ENCODE assay signal across 14 mouse cellular contexts in genomic region chr13:28408868-28409608, GRCm38 (mm10).
DNase-seq lines count a peak whose midpoint lies in the region; ATAC-seq lines count a peak whose summit lies in the region.
"Had no signal": no experiment of that assay in that cellular context is flagged by ENCODE, and none has a peak within 500 bp of the region (broad histone marks: within the 10 kb centered on the region; RNA-seq: fewer than 3 reads in every experiment).

No protein-coding gene starts in this region.

- H3K9me3 ChIP-seq in hindbrain, embryonic 10.5 days = no peaks in the 10 kb centered on the region
- H3K9me3 ChIP-seq in hindbrain, embryonic 11.5 days (ENCODE audit: control insufficient read depth, low read length) = no peaks in the 10 kb centered on the region
- no peaks in the 10 kb centered on the region for H3K9me3 ChIP-seq in embryonic facial prominence, embryonic 14.5 days (ENCODE audit: control insufficient read depth, low read length)
- no peaks in the 10 kb centered on the region for H3K9me3 ChIP-seq in hindbrain, embryonic 15.5 days
- no peaks in the 10 kb centered on the region for H3K9me3 ChIP-seq in midbrain, embryonic 14.5 days (ENCODE audit: control insufficient read depth, low read length)
- no peaks in the 10 kb centered on the region for H3K9me3 ChIP-seq in heart, embryonic 11.5 days (replicated peaks; ENCODE audit: control insufficient read depth, low read length)
- H3K9me3 ChIP-seq: embryonic facial prominence, embryonic 15.5 days had no signal

- no peak for DNase-seq in hindbrain, embryonic 10.5 days (ENCODE audit: low spot score)
- no peak for DNase-seq in hindbrain, embryonic 11.5 days (ENCODE audit: low spot score)
- DNase-seq in embryonic facial prominence, embryonic 14.5 days (ENCODE audit: low spot score) = no peak
- no peak for DNase-seq in midbrain, embryonic 14.5 days
- no peak for DNase-seq in cerebellum, adult 11-12 months
- DNase-seq: cerebellum, adult 9-11 months; heart, adult 2 months; kidney, adult 11 months; left cerebral cortex, postnatal 4 days; lung, adult 18-20 months had no signal

- WGBS in hindbrain, embryonic 10.5 days = 34% methylated on average over 7 of the region's 7 CpGs
- 25% methylated on average over 7 of the region's 7 CpGs for WGBS in hindbrain, embryonic 11.5 days
- WGBS in embryonic facial prominence, embryonic 14.5 days = 26% methylated on average over 7 of the region's 7 CpGs
- WGBS in hindbrain, embryonic 15.5 days = 15% methylated on average over 7 of the region's 7 CpGs
- 31% methylated on average over 7 of the region's 7 CpGs for WGBS in midbrain, embryonic 14.5 days
- WGBS in heart, embryonic 11.5 days (ENCODE audit: insufficient replicate concordance) = 60% methylated on average over 7 of the region's 7 CpGs

- no peak overlapping the region for H3K9ac ChIP-seq in hindbrain, embryonic 11.5 days (ENCODE audit: low read depth, low read length)
- no peak overlapping the region for H3K9ac ChIP-seq in embryonic facial prominence, embryonic 14.5 days (ENCODE audit: low read depth, low read length)
- no peak overlapping the region for H3K9ac ChIP-seq in hindbrain, embryonic 15.5 days
- H3K9ac ChIP-seq in midbrain, embryonic 14.5 days (replicated peaks; ENCODE audit: low read length) = no peak overlapping the region
- H3K9ac ChIP-seq in heart, embryonic 11.5 days (ENCODE audit: low read depth, low read length) = no peak overlapping the region
- H3K9ac ChIP-seq: embryonic facial prominence, embryonic 15.5 days had no signal

- no peaks in the 10 kb centered on the region for H3K36me3 ChIP-seq in hindbrain, embryonic 10.5 days
- no peaks in the 10 kb centered on the region for H3K36me3 ChIP-seq in hindbrain, embryonic 11.5 days (ENCODE audit: control insufficient read depth, insufficient read depth, low read length)
- no peaks in the 10 kb centered on the region for H3K36me3 ChIP-seq in embryonic facial prominence, embryonic 14.5 days (ENCODE audit: control insufficient read depth, insufficient read depth, low read length)
- no peaks in the 10 kb centered on the region for H3K36me3 ChIP-seq in hindbrain, embryonic 15.5 days
- H3K36me3 ChIP-seq in midbrain, embryonic 14.5 days (ENCODE audit: control insufficient read depth, insufficient read depth, low read length) = no peaks in the 10 kb centered on the region
- no peaks in the 10 kb centered on the region for H3K36me3 ChIP-seq in heart, embryonic 11.5 days (ENCODE audit: control insufficient read depth, insufficient read depth, low read length)
- H3K36me3 ChIP-seq: embryonic facial prominence, embryonic 15.5 days had no signal

- H3K4me3 ChIP-seq in hindbrain, embryonic 10.5 days = no peak overlapping the region
- no peak overlapping the region for H3K4me3 ChIP-seq in hindbrain, embryonic 11.5 days (ENCODE audit: low read depth, low read length)
- H3K4me3 ChIP-seq in embryonic facial prominence, embryonic 14.5 days (ENCODE audit: low read depth, low read length) = no peak overlapping the region
- no peak overlapping the region for H3K4me3 ChIP-seq in hindbrain, embryonic 15.5 days
- no peak overlapping the region for H3K4me3 ChIP-seq in midbrain, embryonic 14.5 days (replicated peaks; ENCODE audit: low read depth, low read length)
- no peak overlapping the region for H3K4me3 ChIP-seq in heart, embryonic 11.5 days (ENCODE audit: low read depth, low read length)
- H3K4me3 ChIP-seq: embryonic facial prominence, embryonic 15.5 days; heart, adult 2 months had no signal

- ATAC-seq in hindbrain, embryonic 11.5 days (ENCODE audit: low FRiP score) = no peak; the same call in 1 of the 2 replicates
- ATAC-seq in embryonic facial prominence, embryonic 14.5 days (ENCODE audit: low read depth) = peak; percentile 18; the same call in 1 of the 2 replicates
- ATAC-seq in hindbrain, embryonic 15.5 days (ENCODE audit: low FRiP score, low read depth) = peak; percentile 68; the same call in 1 of the 2 replicates
- ATAC-seq in midbrain, embryonic 14.5 days (ENCODE audit: low FRiP score, low TSS enrichment) = no peak
- no peak for ATAC-seq in erythroblast, adult 5-6 weeks (replicated peaks; ENCODE audit: low FRiP score, poor library complexity, severe bottlenecking)
- no peak for ATAC-seq in heart, embryonic 11.5 days (replicated peaks; ENCODE audit: insufficient number of reproducible peaks, low FRiP score, low TSS enrichment)

- peak overlapping the region; percentile 73 for H3K27ac ChIP-seq in hindbrain, embryonic 10.5 days
- H3K27ac ChIP-seq in hindbrain, embryonic 11.5 days (ENCODE audit: low read depth, low read length) = no peak overlapping the region; the same call in 1 of the 2 replicates
- no peak overlapping the region for H3K27ac ChIP-seq in embryonic facial prominence, embryonic 14.5 days (replicated peaks; ENCODE audit: low read depth, low read length)
- peak overlapping the region; percentile 22; the same call in 1 of the 2 replicates for H3K27ac ChIP-seq in hindbrain, embryonic 15.5 days (replicated peaks)
- H3K27ac ChIP-seq in midbrain, embryonic 14.5 days (replicated peaks; ENCODE audit: low read depth, low read length) = peak overlapping the region; percentile 54; the same call in 1 of the 2 replicates
- no peak overlapping the region for H3K27ac ChIP-seq in heart, embryonic 11.5 days (ENCODE audit: low read depth, low read length)
- H3K27ac ChIP-seq: embryonic facial prominence, embryonic 15.5 days; heart, adult 2 months had no signal

- H3K4me2 ChIP-seq in hindbrain, embryonic 11.5 days (replicated peaks; ENCODE audit: low read depth, low read length) = no peak overlapping the region
- no peak overlapping the region for H3K4me2 ChIP-seq in embryonic facial prominence, embryonic 14.5 days (ENCODE audit: low read depth, low read length)
- H3K4me2 ChIP-seq in hindbrain, embryonic 15.5 days = no peak overlapping the region
- H3K4me2 ChIP-seq in midbrain, embryonic 14.5 days (ENCODE audit: low read length) = no peak overlapping the region
- H3K4me2 ChIP-seq in heart, embryonic 11.5 days = no peak overlapping the region
- H3K4me2 ChIP-seq: embryonic facial prominence, embryonic 15.5 days had no signal

- peaks cover 23% of the 10 kb centered on the region for H3K4me1 ChIP-seq in hindbrain, embryonic 10.5 days (replicated peaks)
- peaks cover 2% of the 10 kb centered on the region; the same call in 1 of the 2 replicates for H3K4me1 ChIP-seq in hindbrain, embryonic 11.5 days (replicated peaks; ENCODE audit: control insufficient read depth, insufficient read depth, low read length)
- 0 out of 2 replicates have a peak, but pooled peaks cover 5% of the 10 kb centered on the region for H3K4me1 ChIP-seq in embryonic facial prominence, embryonic 14.5 days (ENCODE audit: control insufficient read depth, insufficient read depth, low read length)
- H3K4me1 ChIP-seq in hindbrain, embryonic 15.5 days (replicated peaks) = peaks cover 11% of the 10 kb centered on the region
- H3K4me1 ChIP-seq in midbrain, embryonic 14.5 days (ENCODE audit: control insufficient read depth, insufficient read depth, low read length) = peaks cover 10% of the 10 kb centered on the region; the same call in 1 of the 2 replicates
- H3K4me1 ChIP-seq in heart, embryonic 11.5 days (ENCODE audit: control insufficient read depth, insufficient read depth, low read length) = no peaks in the 10 kb centered on the region
- H3K4me1 ChIP-seq: embryonic facial prominence, embryonic 15.5 days had no signal

- H3K27me3 ChIP-seq in hindbrain, embryonic 10.5 days (ENCODE audit: insufficient read depth, poor library complexity, severe bottlenecking) = no peaks in the 10 kb centered on the region
- H3K27me3 ChIP-seq in hindbrain, embryonic 11.5 days (ENCODE audit: control insufficient read depth, insufficient read depth, low read length) = no peaks in the 10 kb centered on the region
- H3K27me3 ChIP-seq in embryonic facial prominence, embryonic 14.5 days (replicated peaks; ENCODE audit: control insufficient read depth, insufficient read depth, low read length) = no peaks in the 10 kb centered on the region
- H3K27me3 ChIP-seq in hindbrain, embryonic 15.5 days = no peaks in the 10 kb centered on the region
- H3K27me3 ChIP-seq in midbrain, embryonic 14.5 days (ENCODE audit: control insufficient read depth, insufficient read depth, low read length) = no peaks in the 10 kb centered on the region
- H3K27me3 ChIP-seq in heart, embryonic 11.5 days (ENCODE audit: control insufficient read depth, insufficient read depth, low read length) = no peaks in the 10 kb centered on the region
- H3K27me3 ChIP-seq: embryonic facial prominence, embryonic 15.5 days had no signal

Comparison
In these comparisons a context has a peak if more than half of its experiments do, and no peak if none do; other contexts are left out.
1. H3K27ac ChIP-seq: peak in hindbrain, embryonic 10.5 days (single experiment), hindbrain, embryonic 15.5 days (single experiment) and midbrain, embryonic 14.5 days (single experiment); none in hindbrain, embryonic 11.5 days (single experiment), embryonic facial prominence, embryonic 14.5 days (single experiment) and heart, embryonic 11.5 days (single experiment).
2. ATAC-seq: peak in embryonic facial prominence, embryonic 14.5 days (single experiment) and hindbrain, embryonic 15.5 days (single experiment); none in hindbrain, embryonic 11.5 days (single experiment), midbrain, embryonic 14.5 days (single experiment), erythroblast, adult 5-6 weeks (single experiment) and heart, embryonic 11.5 days (single experiment).